ENCODE assay signal across 9 mouse cellular contexts in the genomic region with DNA sequence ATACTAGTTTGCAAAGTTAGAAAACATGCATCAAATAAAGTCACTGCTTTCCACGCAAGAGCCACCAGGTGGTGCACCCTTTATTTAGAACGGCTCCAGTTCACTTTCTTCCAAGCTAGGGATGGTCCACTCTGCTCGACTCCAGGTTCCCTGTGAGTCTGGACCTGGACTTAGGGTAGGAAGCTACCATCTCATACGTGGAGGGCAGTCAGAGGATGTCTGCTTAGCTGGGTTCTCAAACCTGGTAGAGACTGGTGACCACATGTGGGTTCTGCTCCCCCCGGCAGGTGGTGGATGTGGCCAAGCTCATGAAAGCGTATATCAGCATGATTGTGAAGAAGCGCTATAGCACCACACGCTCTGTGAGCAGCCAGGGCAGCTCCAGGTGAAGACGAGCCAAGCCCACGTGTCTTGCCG. TPM values are rescaled to one million over a fixed set of nuclear protein-coding genes. Genes with fewer than 3 reads are reported as not detected.
A peak's percentile ranks its signal among the peaks of the same experiment; 100 is the strongest.
DNase-seq lines count a peak whose midpoint lies in the region; ATAC-seq lines count a peak whose summit lies in the region.
"Had no signal": no experiment of that assay in that cellular context is flagged by ENCODE, and none has a peak within 500 bp of the region (broad histone marks: within the 10 kb centered on the region; RNA-seq: fewer than 3 reads in every experiment).

No protein-coding gene starts in this region.

- no peak overlapping the region for H3K4me3 ChIP-seq in hindbrain, embryonic 12.5 days
- H3K4me3 ChIP-seq in hindbrain, embryonic 14.5 days (replicated peaks; ENCODE audit: low read length) = no peak overlapping the region
- H3K4me3 ChIP-seq: neural tube, embryonic 13.5 days had no signal

- no peak overlapping the region for H3K27ac ChIP-seq in hindbrain, embryonic 12.5 days
- H3K27ac ChIP-seq in hindbrain, embryonic 14.5 days = no peak overlapping the region
- H3K27ac ChIP-seq: neural tube, embryonic 13.5 days had no signal

- no peak overlapping the region for H3K4me2 ChIP-seq in hindbrain, embryonic 12.5 days (replicated peaks)
- H3K4me2 ChIP-seq in hindbrain, embryonic 14.5 days (replicated peaks) = no peak overlapping the region
- H3K4me2 ChIP-seq: neural tube, embryonic 13.5 days had no signal

- H3K9ac ChIP-seq in hindbrain, embryonic 12.5 days = no peak overlapping the region
- no peak overlapping the region for H3K9ac ChIP-seq in hindbrain, embryonic 14.5 days
- H3K9ac ChIP-seq: neural tube, embryonic 13.5 days had no signal

- H3K27me3 ChIP-seq in hindbrain, embryonic 12.5 days = no peaks in the 10 kb centered on the region
- H3K27me3 ChIP-seq in hindbrain, embryonic 14.5 days (ENCODE audit: control insufficient read depth, insufficient read depth, low read length) = no peaks in the 10 kb centered on the region
- H3K27me3 ChIP-seq: neural tube, embryonic 13.5 days had no signal

- no peak for DNase-seq in hindbrain, embryonic 14.5 days (ENCODE audit: low spot score)
- DNase-seq in B cell, adult 2 months = peak; percentile 74 to 76
- peak; percentile 57 to 69 for DNase-seq in kidney, postnatal 4 days
- no peak for DNase-seq in c-Kit-positive CD71-positive TER-119-positive erythroid progenitor cells, embryonic 14.5 days (ENCODE audit: low spot score)
- no peak for DNase-seq in retina, postnatal 1 day
- DNase-seq in urinary bladder, postnatal 36 days (ENCODE audit: low spot score in 2 of 2) = no peak

- 0 out of 2 replicates have a peak, but pooled peaks have one; percentile 13 for ATAC-seq in hindbrain, embryonic 12.5 days (ENCODE audit: low FRiP score)
- no peak for ATAC-seq in hindbrain, embryonic 14.5 days (ENCODE audit: low FRiP score)
- ATAC-seq in erythroid progenitor cell, adult 5-6 weeks (replicated peaks; ENCODE audit: low FRiP score, poor library complexity, severe bottlenecking) = 0 out of 2 replicates have a peak, but pooled peaks have one; percentile 19

- H3K9me3 ChIP-seq in hindbrain, embryonic 12.5 days (replicated peaks) = 0 out of 2 replicates have a peak, but pooled peaks cover 4% of the 10 kb centered on the region
- H3K9me3 ChIP-seq in hindbrain, embryonic 14.5 days (ENCODE audit: control insufficient read depth, low read length) = 0 out of 2 replicates have a peak, but pooled peaks cover 10% of the 10 kb centered on the region

- WGBS in hindbrain, embryonic 12.5 days = 91% methylated on average over 11 of the region's 11 CpGs
- WGBS in hindbrain, embryonic 14.5 days = 92% methylated on average over 11 of the region's 11 CpGs

- no peaks in the 10 kb centered on the region for H3K4me1 ChIP-seq in hindbrain, embryonic 12.5 days
- H3K4me1 ChIP-seq in hindbrain, embryonic 14.5 days (replicated peaks; ENCODE audit: control insufficient read depth, insufficient read depth, low read length) = no peaks in the 10 kb centered on the region
- H3K4me1 ChIP-seq: neural tube, embryonic 13.5 days had no signal

- H3K36me3 ChIP-seq in hindbrain, embryonic 12.5 days = peaks cover 82% of the 10 kb centered on the region
- peaks cover 60% of the 10 kb centered on the region for H3K36me3 ChIP-seq in hindbrain, embryonic 14.5 days (replicated peaks; ENCODE audit: control insufficient read depth, insufficient read depth)

RNA-seq across cellular contexts. Expression of a gene that starts 31.1 kb away (rescaled TPM):
- 4.5 and 4.7 TPM in 2 replicates for polyA plus RNA-seq in hindbrain, embryonic 12.5 days (2016; fragmentation: Nextera tagmentation; extraction: Ambion mirVana)
- polyA plus RNA-seq in hindbrain, embryonic 14.5 days (2014; fragmentation: Nextera tagmentation; extraction: Ambion mirVana) = 15.3 and 19.7 TPM in 2 replicates
- 17.3 and 25.6 TPM in 2 replicates for total RNA-seq in erythroid progenitor cell, adult 5-6 weeks (2015; ENCODE audit: low replicate concordance)
- total RNA-seq in erythroid progenitor cell, adult 5-6 weeks (2017; ENCODE audit: low replicate concordance) = 9.4 and 13.4 TPM in 2 replicates

Comparison
In these comparisons a context has a peak if more than half of its experiments do, and no peak if none do; other contexts are left out.
1. DNase-seq: peak in B cell, adult 2 months (2 of 2) and kidney, postnatal 4 days (2 of 2); none in hindbrain, embryonic 14.5 days (single experiment), c-Kit-positive CD71-positive TER-119-positive erythroid progenitor cells, embryonic 14.5 days (single experiment), retina, postnatal 1 day (single experiment) and urinary bladder, postnatal 36 days (0 of 2).